Mouse (Mus musculus): ENCODE results near the gene Cab39.

The Cab39 gene

GRCm38 (mm10) chr1:85845476-85845875 lies 52.2 kb downstream of the Cab39 start:
- no peak for DNase-seq (ENCODE audit: low read depth, low spot score)

- DNase-seq (ENCODE audit: low read depth, low spot score), result no peak
Observed at GRCm38 (mm10) chr1:85849016-85849415, 55.8 kb downstream of the Cab39 start.

GRCm38 (mm10) chr1:85850851-85851250 lies 57.6 kb downstream of the Cab39 start:
- no peak for DNase-seq (ENCODE audit: low read depth, low spot score)

- peak; percentile 75 for DNase-seq (ENCODE audit: low read depth, low spot score)
Observed at GRCm38 (mm10) chr1:85852996-85853689, 59.9 kb downstream of the Cab39 start.

GRCm38 (mm10) chr1:85853865-85854264 lies 60.6 kb downstream of the Cab39 start:
- no peak for DNase-seq (ENCODE audit: low read depth, low spot score)

- no peak for DNase-seq (ENCODE audit: low read depth, low spot score)
Observed at GRCm38 (mm10) chr1:85854475-85854874, 61.2 kb downstream of the Cab39 start.

GRCm38 (mm10) chr1:85856266-85856665 lies 63.0 kb downstream of the Cab39 start:
- no peak for DNase-seq (ENCODE audit: low read depth, low spot score)

- no peak for DNase-seq (ENCODE audit: low read depth, low spot score)
Observed at GRCm38 (mm10) chr1:85857261-85857754, 64.1 kb downstream of the Cab39 start.

GRCm38 (mm10) chr1:85864383-85864782 lies 71.1 kb downstream of the Cab39 start:
- no peak for DNase-seq (ENCODE audit: low read depth, low spot score)

GRCm38 (mm10) chr1:85870001-85870400 lies 76.8 kb downstream of the Cab39 start:
- no peak for DNase-seq (ENCODE audit: low read depth, low spot score)

GRCm38 (mm10) chr1:85870546-85870945 lies 77.3 kb downstream of the Cab39 start:
- no peak for DNase-seq (ENCODE audit: low read depth, low spot score)

GRCm38 (mm10) chr1:85882003-85882402 lies 88.8 kb downstream of the Cab39 start:
- DNase-seq (ENCODE audit: low read depth, low spot score), result no peak

GRCm38 (mm10) chr1:85887221-85887620 lies 94.0 kb downstream of the Cab39 start:
- DNase-seq (ENCODE audit: low read depth, low spot score), result no peak

GRCm38 (mm10) chr1:85894231-85894747 lies 101.0 kb downstream of the Cab39 start, which contains the start of gene Itm2c:
Gene Itm2c, plus strand, starts transcription at chr1:85894281.
- DNase-seq (ENCODE audit: low read depth, low spot score), result peak; percentile 86

- peak; percentile 92 for DNase-seq (ENCODE audit: low read depth, low spot score)
Observed at GRCm38 (mm10) chr1:85894748-85895360, 101.6 kb downstream of the Cab39 start.

GRCm38 (mm10) chr1:85895391-85895837 lies 102.2 kb downstream of the Cab39 start:
- DNase-seq (ENCODE audit: low read depth, low spot score), result peak; percentile 74

GRCm38 (mm10) chr1:85896110-85896509 lies 102.9 kb downstream of the Cab39 start:
- no peak for DNase-seq (ENCODE audit: low read depth, low spot score)

GRCm38 (mm10) chr1:85896781-85897700 lies 103.8 kb downstream of the Cab39 start:
- DNase-seq (ENCODE audit: low read depth, low spot score), result no peak

GRCm38 (mm10) chr1:85897901-85898760 lies 104.9 kb downstream of the Cab39 start:
- DNase-seq (ENCODE audit: low read depth, low spot score), result no peak

- no peak for DNase-seq (ENCODE audit: low read depth, low spot score)
Observed at GRCm38 (mm10) chr1:85898761-85899387, 105.6 kb downstream of the Cab39 start.

Measured in forelimb bud, embryonic 11.5 days (tissue).